Mouse (Mus musculus) inflammation-experienced regulatory T-cells, adult 6 months (primary cell): ENCODE data around the gene Slc6a6. TPM values are rescaled to one million over a fixed set of nuclear protein-coding genes. Genes with fewer than 3 reads are reported as not detected.

Experiments used
- ATAC-seq: one replicate; pipeline ENCODE4 v1.8.0; 2017
- polyA plus RNA-seq, 3 experiments: library from polyadenylated mRNA; unstranded; fragments of 100-300 nt; shearing (Covaris generic); gene quantifications; one replicate each; pipeline ENCODE4 v1.2.1; 2017

Gene Slc6a6
- polyA plus RNA-seq, 3 experiments from 2014 or later = 33.6 to 47.0 (median 35.3) TPM

GRCm38 (mm10) chr6:91788311-91788798, 104.5 kb downstream of the Slc6a6 start:
- no peak for ATAC-seq

DNA sequence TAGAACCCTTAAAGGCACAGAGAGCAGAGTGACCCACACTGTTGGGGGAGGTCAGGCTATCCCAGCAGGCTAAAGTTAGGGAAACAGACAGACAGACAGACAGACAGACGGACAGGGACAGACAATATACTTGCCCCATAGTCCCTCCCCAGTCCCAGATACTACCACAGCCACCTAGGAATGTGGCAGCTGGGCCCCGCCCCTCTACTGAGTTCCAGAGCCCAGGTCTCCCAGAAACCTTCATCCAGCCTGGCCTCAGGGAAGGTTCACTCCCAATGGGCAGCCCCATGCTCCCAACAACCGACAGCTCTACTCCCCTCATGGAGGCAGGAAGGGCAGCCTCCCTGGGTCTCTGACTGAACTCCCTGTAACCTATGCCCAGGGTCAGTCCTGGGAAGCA, 111.8 kb downstream of the Slc6a6 start:
- no peak for ATAC-seq

DNA sequence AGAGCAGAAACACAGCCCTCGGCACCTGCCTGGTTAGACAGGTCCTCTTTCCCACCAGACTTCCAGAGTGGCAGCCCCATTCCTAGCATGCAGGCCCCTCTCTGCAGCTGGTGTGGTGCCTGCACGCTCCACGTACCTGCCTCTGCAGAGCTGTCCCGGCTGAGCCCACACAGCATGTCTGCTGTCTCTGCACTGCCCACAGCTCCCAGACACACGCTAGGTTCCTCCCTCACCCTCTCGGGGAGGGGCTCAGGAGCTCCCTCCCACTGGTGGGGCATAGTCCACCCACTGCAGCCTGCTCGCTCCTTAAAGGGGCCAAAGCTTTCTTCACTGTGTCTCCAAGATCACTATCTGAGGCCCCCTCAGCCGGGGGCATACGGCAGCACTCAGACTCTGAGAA, 112.2 kb downstream of the Slc6a6 start:
- no peak for ATAC-seq

- ATAC-seq = no peak
Observed at GRCm38 (mm10) chr6:91796736-91797135, 112.9 kb downstream of the Slc6a6 start.

DNA sequence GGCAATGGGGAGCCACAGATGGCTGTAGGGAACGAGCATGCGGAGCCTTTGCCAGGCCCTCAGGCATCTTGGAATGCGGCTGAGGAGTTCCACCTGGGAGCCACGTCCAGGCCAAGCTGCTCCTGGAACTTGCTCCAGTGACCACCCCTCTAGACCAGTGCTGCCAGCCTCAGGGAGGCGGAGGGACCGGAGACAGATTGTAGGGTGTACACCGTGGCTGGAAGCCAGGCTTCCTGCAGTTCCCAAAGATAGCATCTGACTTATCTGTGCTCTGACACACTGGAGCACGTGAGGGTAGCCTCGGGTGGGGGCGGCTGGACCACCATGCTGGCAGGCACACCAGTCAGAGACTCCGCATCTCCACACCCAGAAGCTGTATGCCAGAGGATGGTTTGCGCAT, 114.6 kb downstream of the Slc6a6 start:
- no peak for ATAC-seq

- no peak for ATAC-seq
Observed at GRCm38 (mm10) chr6:91804177-91804576, 120.3 kb downstream of the Slc6a6 start.

- ATAC-seq = no peak
Observed at GRCm38 (mm10) chr6:91807169-91807568, 123.3 kb downstream of the Slc6a6 start.

- ATAC-seq = no peak
Observed at GRCm38 (mm10) chr6:91808022-91808421, 124.2 kb downstream of the Slc6a6 start.

Other genes with a start within 250 kb of the Slc6a6 start
- 10 to 100 TPM in 2 of 3 experiments, 1 to 10 TPM in 1; 9.8 to 11.3 (median 10.6) TPM for gene Chchd4, start 210.5 kb upstream of the Slc6a6 start, polyA plus RNA-seq
- 10 to 100 TPM; 38.6 to 55.4 (median 48.3) TPM for gene Tmem43, start 210.3 kb upstream of the Slc6a6 start, polyA plus RNA-seq
- 10 to 100 TPM in 2 of 3 experiments, 1 to 10 TPM in 1; 9.5 to 15.4 (median 13.3) TPM for gene Xpc, start 168.2 kb upstream of the Slc6a6 start, polyA plus RNA-seq
- 100 to 1,000 TPM; 148 to 161 (median 160) TPM for gene Lsm3, start 168.1 kb upstream of the Slc6a6 start, polyA plus RNA-seq
- gene Grip2, start 143.2 kb downstream of the Slc6a6 start, polyA plus RNA-seq = under 1 TPM; 0.06 to 0.41 (median 0.21) TPM
- 10 to 100 TPM; 49.5 to 54.7 (median 50.6) TPM for gene Ccdc174, start 194.0 kb downstream of the Slc6a6 start, polyA plus RNA-seq
- gene 4930590J08Rik, start 218.8 kb downstream of the Slc6a6 start, polyA plus RNA-seq = under 1 TPM; 0.40 to 0.59 (median 0.59) TPM